In the genomic region with DNA sequence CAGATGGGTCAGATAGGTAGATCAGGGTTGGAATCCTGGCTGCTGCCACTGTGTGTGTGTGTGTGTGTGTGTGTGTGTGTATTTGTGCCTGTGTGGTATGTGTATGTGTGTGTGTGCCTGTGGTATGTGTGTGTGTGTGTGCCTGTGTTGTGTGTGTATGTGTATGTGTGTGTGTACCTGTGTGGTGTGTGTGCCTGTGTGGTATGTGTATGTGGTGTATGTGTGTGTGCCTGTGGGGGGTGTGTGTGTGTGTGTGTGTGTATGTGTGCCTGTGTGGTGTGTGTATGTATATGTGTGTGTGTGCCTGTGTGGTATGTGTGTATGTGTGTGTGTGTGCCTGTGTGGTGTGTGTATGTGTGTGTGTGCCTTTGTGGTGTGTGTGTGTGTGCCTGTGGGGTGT, we compare ENCODE assay signal across 27 mouse cellular contexts. TPM values are rescaled to one million over a fixed set of nuclear protein-coding genes. Genes with fewer than 3 reads are reported as not detected.
"Had no signal": no experiment of that assay in that cellular context is flagged by ENCODE, and none has a peak within 500 bp of the region (broad histone marks: within the 10 kb centered on the region; RNA-seq: fewer than 3 reads in every experiment).

No protein-coding gene starts in this region.

- H3K9me3 ChIP-seq: embryonic facial prominence, embryonic 12.5 days; embryonic facial prominence, embryonic 13.5 days; forebrain, embryonic 10.5 days; forebrain, embryonic 12.5 days; forebrain, embryonic 13.5 days; forebrain, embryonic 15.5 days had no signal

- H3K36me3 ChIP-seq: embryonic facial prominence, embryonic 12.5 days; embryonic facial prominence, embryonic 13.5 days; forebrain, embryonic 10.5 days; forebrain, embryonic 12.5 days; forebrain, embryonic 15.5 days had no signal

- H3K27ac ChIP-seq: embryonic facial prominence, embryonic 12.5 days; embryonic facial prominence, embryonic 13.5 days; forebrain, embryonic 10.5 days; forebrain, embryonic 12.5 days; forebrain, embryonic 13.5 days; forebrain, embryonic 15.5 days; gastrocnemius, adult 2 months; heart, adult 2 months had no signal

- H3K4me2 ChIP-seq: embryonic facial prominence, embryonic 12.5 days; embryonic facial prominence, embryonic 13.5 days; forebrain, embryonic 12.5 days; forebrain, embryonic 13.5 days; forebrain, embryonic 15.5 days had no signal

- DNase-seq: cerebellum, adult 2 months; cerebellum, adult 8-10 months; cerebellum, adult 9-10 months; cerebellum, adult 9-11 months; cerebellum, postnatal 10 days; cerebellum, postnatal 14 days; cerebellum, postnatal 25 days; cerebellum, postnatal 36 days; embryo, embryonic 11 days; forebrain, postnatal 0 days; gastrocnemius, adult 2 months; gastrocnemius, postnatal 10 days; gastrocnemius, postnatal 14 days; gastrocnemius, postnatal 25 days; gastrocnemius, postnatal 36 days; heart, adult 11 months; heart, adult 18-20 months; heart, adult 2 months had no signal

- H3K4me1 ChIP-seq: forebrain, embryonic 12.5 days; forebrain, embryonic 13.5 days; forebrain, embryonic 15.5 days had no signal

- ATAC-seq: forebrain, embryonic 13.5 days; forebrain, embryonic 14.5 days; forebrain, embryonic 15.5 days; forebrain, embryonic 16.5 days; forebrain, postnatal 0 days had no signal

- H3K4me3 ChIP-seq: embryonic facial prominence, embryonic 12.5 days; embryonic facial prominence, embryonic 13.5 days; erythroblast, embryonic 14.5 days; forebrain, embryonic 10.5 days; forebrain, embryonic 12.5 days; forebrain, embryonic 13.5 days; forebrain, embryonic 15.5 days; gastrocnemius, adult 2 months; heart, adult 2 months had no signal

- H3K9ac ChIP-seq: embryonic facial prominence, embryonic 12.5 days; embryonic facial prominence, embryonic 13.5 days; forebrain, embryonic 12.5 days; forebrain, embryonic 13.5 days; forebrain, embryonic 15.5 days; forebrain, postnatal 0 days had no signal

RNA-seq across cellular contexts. Expression of a gene that starts 6.4 kb away (rescaled TPM):
- polyA plus RNA-seq: erythroblast, embryonic 14.5 days had no signal
